Mouse (Mus musculus) left cerebral cortex, adult 9 months (tissue): ENCODE results near the gene Olfr213.
"Not testable (repeated sequence)": the region's sequence is repeated elsewhere in the genome, so short reads cannot be mapped to it uniquely, and the experiment has no call there.

Source experiments
- DNase-seq, 2 experiments: peaks; one replicate each; pipeline ENCODE4 v3.0.0; 2022; ENCODE audit warnings: low spot score in 2 of 2

The Olfr213 gene

GRCm38 (mm10) chr6:116538156-116538555 lies at the start of gene Olfr213:
Olfr213 (plus strand) TSS chr6:116538456.
- no peak for DNase-seq

- no peak for DNase-seq
These were observed 49.5 kb upstream of the Olfr213 start, which contains the start of gene Olfr211 for GRCm38 (mm10) chr6:116488791-116489190. Olfr211 (plus strand) TSS chr6:116489091.

GRCm38 (mm10) chr6:116493742-116494141 lies 44.5 kb upstream of the Olfr213 start:
- no peak for DNase-seq

GRCm38 (mm10) chr6:116495960-116496359 lies 42.3 kb upstream of the Olfr213 start:
- no peak for DNase-seq

- DNase-seq = not testable (repeated sequence)
These were observed 31.8 kb upstream of the Olfr213 start, which contains the start of gene Olfr212 for GRCm38 (mm10) chr6:116506302-116507003. Olfr212 (plus strand) TSS chr6:116506516.

- DNase-seq = no peak
These were observed 23.4 kb upstream of the Olfr213 start for GRCm38 (mm10) chr6:116514832-116515231.

- no peak for DNase-seq
These were observed 4.2 kb downstream of the Olfr213 start for GRCm38 (mm10) chr6:116542500-116542899.

- DNase-seq = not testable (repeated sequence)
These were observed 12.6 kb downstream of the Olfr213 start, which contains the start of gene Gm5580 for GRCm38 (mm10) chr6:116550841-116551240. Gm5580 (plus strand) TSS chr6:116551141.

- DNase-seq = no peak
These were observed 15.7 kb downstream of the Olfr213 start, which contains the start of gene Olfr214 for GRCm38 (mm10) chr6:116553935-116554334. Olfr214 (plus strand) TSS chr6:116554235.

- DNase-seq = no peak
These were observed 16.7 kb downstream of the Olfr213 start for GRCm38 (mm10) chr6:116554952-116555351.

GRCm38 (mm10) chr6:116569834-116570233 lies 31.6 kb downstream of the Olfr213 start:
- DNase-seq = peak in 1 of 2 experiments; percentile 33

- DNase-seq = no peak
These were observed 45.8 kb downstream of the Olfr213 start, which contains the start of gene Olfr215 for GRCm38 (mm10) chr6:116584095-116584494. Olfr215 (minus strand) TSS chr6:116584195.
